Mouse (Mus musculus) 3134 (cell line): ENCODE measurements at regions not wholly inside any gene's neighbourhood (a gene's known extent, or its start where the extent isn't known, plus 50 kb on each side); places are given as distances from the start of the nearest gene placed in this dataset.

Source experiments
- DNase-seq: peaks from one replicate; pipeline ENCODE4 v3.0.0-alpha.2; 2011; ENCODE audit warnings: low spot score; ENCODE audit not compliant: insufficient read length; ENCODE audit errors: extremely low read depth

DNA sequence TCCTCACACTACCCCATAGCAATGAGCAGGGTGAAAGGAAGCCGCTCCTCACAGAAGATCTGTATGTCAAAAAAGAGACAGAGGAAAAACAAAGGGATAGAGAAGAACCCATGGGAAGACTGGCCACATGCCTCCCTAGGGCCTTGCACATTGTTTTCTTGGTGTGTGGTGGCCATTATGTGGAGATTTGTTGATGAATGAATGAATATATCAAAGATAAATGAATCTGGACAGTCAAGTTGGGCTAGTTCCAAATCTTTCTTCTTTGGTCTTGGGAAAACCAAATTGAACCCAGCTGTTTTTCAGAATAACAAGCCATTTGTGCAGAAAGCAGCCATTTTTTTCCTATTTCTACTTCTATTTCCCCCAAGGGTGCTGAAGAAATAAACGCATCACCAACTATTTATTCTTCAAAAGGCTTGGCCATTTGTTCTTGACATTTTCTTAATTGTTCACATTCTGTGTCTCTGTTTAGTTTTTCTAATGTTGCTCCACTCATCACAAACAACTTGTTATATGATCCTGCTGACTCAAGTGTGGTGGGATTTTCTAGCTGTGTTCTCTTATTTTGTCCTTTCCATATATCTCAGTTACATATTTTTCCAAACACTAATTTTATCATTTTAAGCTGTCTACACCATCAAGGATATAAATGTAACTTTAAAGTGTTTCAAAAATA, 208.9 kb downstream of the Snx13 start:
- DNase-seq, result no peak

DNA sequence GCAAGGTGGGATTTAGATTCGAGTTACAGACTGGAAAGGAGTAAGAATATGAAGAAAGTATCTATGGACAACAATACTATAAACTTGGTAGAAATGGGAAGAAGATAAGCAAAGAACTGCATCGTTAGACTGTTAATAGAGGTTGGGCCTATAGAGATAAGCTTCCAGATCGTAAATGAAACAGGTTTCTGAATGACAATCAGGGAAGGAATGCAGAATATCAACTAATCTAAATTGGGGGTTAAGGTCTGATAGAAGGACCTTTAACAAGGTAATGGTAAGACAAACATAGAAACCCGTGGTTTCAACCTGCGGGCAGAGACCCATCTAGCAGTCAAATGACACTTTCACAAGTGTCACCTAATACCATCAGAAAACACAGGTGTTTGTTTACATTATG, 201.5 kb downstream of the Snx13 start:
- no peak for DNase-seq

DNA sequence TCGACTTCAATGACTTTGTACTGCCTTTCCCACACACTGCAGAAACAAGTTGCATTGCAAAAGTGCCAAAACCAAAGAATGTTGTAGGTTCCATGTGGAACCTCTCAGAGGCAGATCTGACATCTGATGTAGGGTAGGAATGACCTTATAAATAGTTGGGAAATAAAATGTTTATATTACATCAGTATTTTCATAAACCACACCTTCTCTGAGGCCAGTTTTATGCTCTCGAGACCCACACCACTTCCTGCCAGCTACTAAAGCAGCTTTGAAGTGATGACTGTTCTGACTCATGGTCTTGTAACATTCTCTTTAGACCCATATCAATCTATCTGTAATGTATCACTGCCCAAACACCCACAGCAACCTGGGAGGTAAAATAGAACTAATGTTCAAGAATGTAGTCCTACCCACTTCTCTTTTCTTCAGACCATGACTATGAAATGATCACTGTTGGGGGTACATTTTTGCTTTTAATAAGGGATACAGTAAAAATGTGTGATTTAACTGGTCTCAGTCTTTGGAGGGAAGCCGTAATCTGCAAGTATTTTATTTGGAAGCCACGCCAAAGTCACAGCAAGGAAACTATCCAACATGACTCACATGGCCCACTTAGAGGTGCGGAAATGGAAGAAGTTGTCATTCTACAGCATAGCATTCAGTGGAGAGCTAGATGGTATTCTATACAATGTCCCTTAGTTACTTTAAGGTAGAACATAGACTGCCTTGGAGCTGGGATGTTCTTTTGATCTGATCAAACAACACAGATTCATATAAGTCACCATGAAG, 199.4 kb downstream of the Snx13 start:
- DNase-seq, result peak; percentile 73

DNA sequence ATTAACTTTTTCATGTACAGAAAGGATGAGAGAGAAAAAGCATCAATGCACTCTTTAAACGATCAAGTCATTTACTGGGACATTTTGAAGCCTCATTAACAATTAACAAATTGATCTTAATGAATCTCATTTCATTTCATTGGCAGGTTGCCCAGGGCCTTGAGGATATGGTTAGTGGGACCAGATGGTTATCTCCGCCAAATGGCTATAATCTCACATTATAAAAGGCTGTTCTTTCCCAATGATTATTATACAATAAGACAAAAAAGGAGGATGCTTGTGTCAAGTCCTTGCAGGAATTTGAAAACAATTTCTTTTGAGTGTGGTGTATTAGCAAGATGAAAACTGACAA, 185.3 kb downstream of the Snx13 start:
- no peak for DNase-seq

DNA sequence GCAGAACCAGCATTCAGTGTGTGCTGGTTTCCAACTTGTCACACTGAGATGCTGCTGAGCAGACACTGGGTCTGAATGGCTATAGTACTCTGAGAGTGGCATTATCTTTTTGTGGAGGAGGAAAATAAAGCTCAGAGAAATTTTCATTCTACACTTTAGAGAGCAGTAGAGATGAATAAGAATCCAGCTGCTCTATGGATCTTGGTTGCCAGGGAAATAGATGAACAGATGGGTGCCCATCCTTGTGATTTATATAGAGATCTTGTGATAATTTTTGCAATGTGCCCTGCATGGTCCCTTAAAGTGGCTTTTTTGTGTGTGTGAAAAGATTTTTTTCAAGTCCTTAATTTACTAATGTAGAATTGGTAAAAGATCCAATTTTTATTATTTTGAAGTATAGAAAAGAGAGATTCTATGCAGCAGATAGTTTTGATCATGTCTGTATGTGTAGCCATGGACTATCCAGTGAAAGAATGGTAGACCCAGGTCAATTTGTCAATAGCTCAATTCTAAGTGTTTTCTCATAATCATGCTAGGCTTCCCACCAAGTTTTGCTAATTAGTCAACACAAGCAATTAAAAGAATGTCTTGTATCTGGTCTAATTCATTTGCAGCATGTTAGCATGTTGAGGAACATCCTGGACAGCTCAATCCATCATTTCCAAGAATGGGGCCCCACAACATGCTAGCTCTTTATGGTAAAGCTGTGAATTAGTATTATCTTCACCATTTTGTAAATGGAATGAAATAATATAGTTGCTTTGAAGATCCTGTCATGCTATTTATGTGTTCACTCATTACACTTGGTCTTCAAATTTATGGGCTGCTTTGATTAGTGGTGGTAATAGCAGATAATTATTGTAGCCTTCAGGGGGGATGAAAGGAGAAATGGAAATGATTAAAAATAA, 184.7 kb downstream of the Snx13 start:
- DNase-seq, result no peak

DNA sequence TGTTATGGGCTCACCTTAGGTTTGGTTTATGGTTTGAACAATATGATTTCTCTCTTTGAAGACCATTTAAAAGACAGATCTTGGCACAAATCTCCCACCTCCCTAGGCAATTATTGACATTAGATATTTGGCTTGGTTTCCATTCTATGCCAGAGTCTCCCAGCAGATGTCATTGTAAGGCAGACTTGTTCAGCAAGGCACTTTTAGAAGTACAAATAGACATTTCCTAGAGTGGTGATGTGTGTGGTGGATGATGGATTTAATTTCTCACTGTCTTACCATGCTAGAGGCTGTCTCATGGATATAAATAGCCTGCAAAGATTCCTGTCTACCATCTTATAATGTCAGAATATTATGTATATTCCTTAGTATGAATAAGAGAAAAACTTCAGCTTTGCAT, 173.4 kb downstream of the Snx13 start:
- no peak for DNase-seq

DNA sequence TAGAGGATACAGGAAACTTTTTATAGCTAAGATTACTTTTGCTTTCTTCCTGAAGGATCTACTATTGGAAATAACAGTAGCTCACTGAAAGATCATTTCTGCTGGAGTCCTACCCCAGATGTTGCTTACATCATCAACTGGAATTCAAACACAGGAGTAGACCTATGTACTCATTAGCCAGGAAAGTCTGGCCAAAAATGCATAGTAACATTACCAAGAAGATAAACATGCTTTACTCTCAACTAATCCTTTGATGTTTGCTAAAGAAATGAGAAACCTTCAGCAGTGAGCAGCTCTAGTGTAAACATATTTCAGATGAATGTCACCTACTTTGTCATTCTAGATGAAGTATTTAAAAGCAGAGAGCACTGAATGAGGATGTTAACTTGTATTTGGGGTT, 173.0 kb downstream of the Snx13 start:
- DNase-seq, result no peak

DNA sequence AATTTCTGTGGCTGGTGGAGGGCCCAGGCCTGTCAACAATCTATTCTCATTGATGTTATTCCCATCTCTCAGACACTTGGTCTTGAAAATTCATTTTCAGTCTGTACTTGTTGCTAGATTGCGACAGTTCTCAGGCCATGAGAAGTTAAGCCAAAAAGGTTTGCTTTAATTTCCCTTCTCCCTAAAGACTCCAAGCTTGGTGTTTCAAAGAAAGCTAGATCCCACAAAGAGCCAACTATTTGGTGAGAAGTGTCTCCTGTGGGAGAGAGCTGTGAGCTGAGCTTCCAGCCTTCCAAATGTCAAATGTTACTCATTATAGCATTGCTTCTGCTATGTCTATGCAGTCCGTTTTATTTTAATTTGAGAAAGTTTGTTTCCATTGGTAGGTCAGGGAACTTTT, 169.7 kb downstream of the Snx13 start:
- DNase-seq, result no peak

DNA sequence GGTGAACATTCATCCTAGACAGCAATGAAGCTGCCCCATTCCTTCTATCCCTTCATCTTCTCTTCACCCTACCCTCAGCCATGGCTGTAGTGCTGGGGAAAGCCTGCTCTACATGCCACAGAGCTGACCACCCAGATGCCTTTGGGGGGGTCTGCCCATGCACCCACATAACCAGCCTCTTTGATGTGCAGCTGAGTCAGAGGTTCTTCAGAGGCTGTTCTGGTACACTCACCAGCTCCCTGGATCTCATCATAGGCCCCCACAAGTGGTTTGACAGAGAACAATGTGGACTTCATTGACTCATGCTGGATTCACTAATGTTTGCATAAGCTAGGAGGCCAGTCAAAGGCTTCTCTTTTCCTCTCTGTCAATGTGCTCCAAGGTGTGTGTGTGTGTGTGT, 162.4 kb downstream of the Snx13 start:
- no peak for DNase-seq

DNA sequence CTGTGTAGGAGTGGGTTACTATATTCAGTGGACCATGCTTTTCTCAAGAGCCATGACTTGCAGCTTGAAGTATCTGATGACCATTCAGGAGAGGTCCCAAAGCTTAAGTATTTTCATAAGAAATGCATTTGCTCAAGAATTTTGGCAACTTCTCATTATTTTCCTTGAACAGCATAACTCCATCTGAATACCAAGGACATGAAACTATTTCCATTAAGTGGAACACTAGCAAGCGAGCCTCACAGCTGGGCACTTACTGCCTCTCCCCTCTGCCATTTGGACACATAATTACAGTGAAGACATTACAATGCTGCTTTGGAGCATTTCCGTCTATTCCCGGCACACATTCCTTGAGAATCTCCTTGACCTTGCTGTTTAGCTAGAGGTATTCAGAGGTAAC, 160.6 kb downstream of the Snx13 start:
- no peak for DNase-seq

DNA sequence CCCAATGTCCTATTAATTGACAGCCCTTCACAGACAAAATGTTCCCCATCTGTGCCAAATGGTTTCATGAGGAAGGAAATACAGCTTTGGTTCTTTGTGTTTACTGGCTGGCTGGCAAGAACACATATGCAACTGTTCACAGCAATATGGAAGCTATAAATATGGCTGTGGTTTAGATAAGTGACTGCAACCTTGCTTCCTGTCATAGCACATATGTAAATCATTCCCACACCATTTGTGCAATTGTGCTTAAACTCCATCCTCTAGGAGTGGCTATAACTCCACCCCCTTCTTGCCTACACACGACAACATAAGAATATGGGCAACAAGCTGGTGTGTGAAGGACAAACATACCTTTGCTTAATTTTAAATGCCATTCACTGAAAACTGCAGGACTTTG, 156.4 kb downstream of the Snx13 start:
- DNase-seq, result no peak

DNA sequence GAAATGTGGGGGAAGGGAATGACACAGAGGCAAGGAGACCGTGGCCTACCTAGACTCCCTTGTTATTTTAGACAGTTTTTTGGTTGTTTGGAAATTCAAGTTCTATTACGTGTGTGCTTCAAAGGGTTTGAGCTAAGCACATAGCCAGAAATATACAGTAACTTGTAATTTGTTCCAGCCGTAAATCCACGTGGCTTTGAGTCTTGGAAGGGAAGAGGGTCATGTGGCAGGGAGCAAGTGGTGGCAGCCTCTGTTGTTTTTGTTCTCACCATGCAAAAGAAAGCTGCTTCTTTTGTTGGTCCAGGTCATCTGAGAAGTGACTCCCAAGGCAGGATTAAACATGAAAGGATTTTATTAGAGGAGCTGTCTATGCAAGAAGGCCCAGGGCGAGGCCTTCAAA, 153.1 kb downstream of the Snx13 start:
- DNase-seq, result no peak
